Mouse (Mus musculus) stomach, embryonic 16.5 days (tissue): Measurements from ENCODE around the gene Rbfox2. TPM values are rescaled to one million over a fixed set of nuclear protein-coding genes. Genes with fewer than 3 reads are reported as not detected.
A peak's percentile ranks its signal among the peaks of the same experiment; 100 is the strongest.

ENCODE experiments used
- ATAC-seq: fragments of 200-750 bp; cut with Nextera tagmentation; 2 replicates; pipeline ENCODE4 v1.8.0; 2017; ENCODE audit warnings: moderate number of reproducible peaks, moderate TSS enrichment; ENCODE audit not compliant: insufficient read depth, low FRiP score
- H3K27ac ChIP-seq: fragments of 300-500 bp; sonication (generic); 2 replicates; pipeline ENCODE4 v1.5.1; 2014; ENCODE audit warnings: low read length
- H3K27me3 ChIP-seq: fragments of 300-500 bp; sonication (generic); 2 replicates; pipeline ENCODE4 v1.6.1; 2014; ENCODE audit warnings: low read length, control low read depth, mixed read lengths; ENCODE audit not compliant: control insufficient read depth, insufficient read depth
- H3K36me3 ChIP-seq: fragments of 300-500 bp; sonication (generic); 2 replicates; pipeline ENCODE4 v1.6.1; 2014; ENCODE audit warnings: low read length; ENCODE audit not compliant: control insufficient read depth, insufficient read depth
- H3K4me1 ChIP-seq: fragments of 300-500 bp; sonication (generic); 2 replicates; pipeline ENCODE4 v1.6.1; 2014; ENCODE audit warnings: low read length, control low read depth, mixed read lengths; ENCODE audit not compliant: control insufficient read depth, insufficient read depth
- H3K4me2 ChIP-seq: fragments of 300-500 bp; sonication (generic); 2 replicates; pipeline ENCODE4 v1.6.1; 2014; ENCODE audit warnings: low read depth, low read length, mixed read lengths
- H3K4me3 ChIP-seq: fragments of 300-500 bp; sonication (generic); replicated peaks from 2 replicates; pipeline ENCODE4 v1.5.1; 2014; ENCODE audit warnings: mild to moderate bottlenecking, low read length
- H3K9ac ChIP-seq: fragments of 300-500 bp; sonication (generic); 2 replicates; pipeline ENCODE4 v1.6.1; 2014; ENCODE audit warnings: low read length
- H3K9me3 ChIP-seq: fragments of 300-500 bp; sonication (generic); replicated peaks from 2 replicates; pipeline ENCODE4 v1.6.1; 2016; ENCODE audit warnings: low read length, control low read depth; ENCODE audit not compliant: control insufficient read depth
- WGBS: fragments of 180-500 bp; shearing (Covaris S2); extraction: QIAGEN DNeasy Blood & Tissue Kit; methylation state at CpG from one replicate; pipeline ENCODE4 v1.1.7; 2014; 5-methylcytosine and 5-hydroxymethylcytosine counted together
- polyA plus RNA-seq: library from polyadenylated mRNA; unstranded; fragments of >200 nt; fragmentation: Nextera tagmentation; extraction: Ambion mirVana; gene quantifications from 2 replicates; pipeline ENCODE4 v1.2.1, GENCODE M21; 2015

Gene Rbfox2
- polyA plus RNA-seq, 1 experiment from 2014 or later: 55.7 TPM

GRCm38 (mm10) chr15:77029331-77029991 is 277.3 kb downstream of the Rbfox2 start:
- Histone ChIP-seq H3K27me3 (no peaks in the 10 kb centered on the region), H3K4me2 (peak overlapping the region; percentile 16; the same call in 1 of the 2 replicates), H3K27ac (0 out of 2 replicates have a peak overlapping the region, but pooled peaks have one; percentile 39), H3K4me1 (peaks cover 8% of the 10 kb centered on the region; the same call in 1 of the 2 replicates), H3K36me3 (no peaks in the 10 kb centered on the region), H3K4me3 (no peak overlapping the region), H3K9me3 (no peaks in the 10 kb centered on the region), H3K9ac (no peak overlapping the region)
- WGBS: 25% methylated on average over 7 of the region's 7 CpGs
- peak; percentile 64; the same call in 1 of the 2 replicates for ATAC-seq

Other genes with a start within 250 kb of the Rbfox2 start
- 9.0 and 17.9 TPM in 2 replicates for gene Apol7a, start 92.1 kb upstream of the Rbfox2 start, polyA plus RNA-seq
- not detected in 2 replicates for gene Apol9a, start 104.1 kb upstream of the Rbfox2 start, polyA plus RNA-seq
- gene Apol7b, start 140.5 kb upstream of the Rbfox2 start, polyA plus RNA-seq: 0.19 TPM in 1 of 2 replicates, not detected in the other
- not detected in 2 replicates for gene Apol10a, start 170.0 kb upstream of the Rbfox2 start, polyA plus RNA-seq
- not detected in 2 replicates for gene Apol11a, start 201.3 kb upstream of the Rbfox2 start, polyA plus RNA-seq
- gene Apol7c, start 226.3 kb upstream of the Rbfox2 start, polyA plus RNA-seq: 0.46 and 0.75 TPM in 2 replicates